Mouse (Mus musculus) embryonic facial prominence, embryonic 13.5 days (tissue): ENCODE data around the gene Cux2. TPM values are rescaled to one million over a fixed set of nuclear protein-coding genes. Genes with fewer than 3 reads are reported as not detected.

Experiments
- ATAC-seq: fragments of 200-750 bp; cut with Nextera tagmentation; 2 replicates; pipeline ENCODE4 v1.8.0; 2017; ENCODE audit warnings: low read depth; ENCODE audit not compliant: insufficient number of reproducible peaks, insufficient read depth, low FRiP score, low TSS enrichment
- H3K27ac ChIP-seq: fragments of 300-500 bp; sonication (generic); 2 replicates; pipeline ENCODE4 v1.5.1; 2015; ENCODE audit warnings: moderate library complexity, mild to moderate bottlenecking, inconsistent platforms
- H3K27me3 ChIP-seq: fragments of 300-500 bp; sonication (generic); 2 replicates; pipeline ENCODE4 v1.6.1; 2015; ENCODE audit warnings: mild to moderate bottlenecking, inconsistent platforms
- H3K36me3 ChIP-seq: fragments of 300-500 bp; sonication (generic); 2 replicates; pipeline ENCODE4 v1.6.1; 2015; ENCODE audit warnings: mild to moderate bottlenecking, inconsistent platforms
- H3K4me1 ChIP-seq: fragments of 300-500 bp; sonication (generic); 2 replicates; pipeline ENCODE4 v1.6.1; 2015; ENCODE audit warnings: inconsistent platforms
- H3K4me2 ChIP-seq: fragments of 300-500 bp; sonication (generic); 2 replicates; pipeline ENCODE4 v1.6.1; 2015; ENCODE audit warnings: moderate library complexity, mild to moderate bottlenecking, inconsistent platforms
- H3K4me3 ChIP-seq: fragments of 300-500 bp; sonication (generic); 2 replicates; pipeline ENCODE4 v1.5.1; 2015; ENCODE audit warnings: mild to moderate bottlenecking, inconsistent platforms
- H3K9ac ChIP-seq: fragments of 300-500 bp; sonication (generic); 2 replicates; pipeline ENCODE4 v1.6.1; 2015; ENCODE audit warnings: mild to moderate bottlenecking, inconsistent platforms
- H3K9me3 ChIP-seq: fragments of 300-500 bp; sonication (generic); 2 replicates; pipeline ENCODE4 v1.6.1; 2016; ENCODE audit warnings: inconsistent platforms
- WGBS: fragments of 180-500 bp; shearing (Covaris S2); methylation state at CpG from one replicate; pipeline ENCODE4 v1.1.7; 2015; ENCODE audit warnings: mixed read lengths; 5-methylcytosine and 5-hydroxymethylcytosine counted together
- microRNA-seq: library from miRNA; unstranded; fragments of <30 nt; microRNA quantifications from one replicate; pipeline ENCODE4, GENCODE M21; 2016
- polyA plus RNA-seq: library from polyadenylated mRNA; unstranded; fragments of >200 nt; fragmentation: Nextera tagmentation; extraction: Ambion mirVana; gene quantifications from 2 replicates; pipeline ENCODE4 v1.2.1, GENCODE M21; 2015

Gene Cux2
- polyA plus RNA-seq, 1 experiment from 2014 or later, result 4.0 TPM

- Histone ChIP-seq H3K27me3 (no peaks in the 10 kb centered on the region), H3K4me1 (peaks cover 5% of the 10 kb centered on the region; the same call in 1 of the 2 replicates), H3K27ac (0 out of 2 replicates have a peak overlapping the region, but pooled peaks have one; percentile 7), H3K4me3 (no peak overlapping the region), H3K4me2 (no peak overlapping the region), H3K9ac (no peak overlapping the region), H3K36me3 (peaks cover 81% of the 10 kb centered on the region), H3K9me3 (no peaks in the 10 kb centered on the region)
- no peak for ATAC-seq
- whole genome bisulfite sequencing, result 89% methylated on average over 5 of the region's 5 CpGs
These were observed 238.4 kb downstream of the Cux2 start for GRCm38 (mm10) chr5:121811485-121811931.

- H3K4me2 ChIP-seq, result no peak overlapping the region
- H3K9me3 ChIP-seq, result no peaks in the 10 kb centered on the region
- no peak for ATAC-seq
- no peak overlapping the region for H3K9ac ChIP-seq
- no peak overlapping the region for H3K27ac ChIP-seq
- no peak overlapping the region for H3K4me3 ChIP-seq
- peaks cover 79% of the 10 kb centered on the region for H3K36me3 ChIP-seq
- 79% methylated on average over 17 of the region's 17 CpGs for WGBS
- no peaks in the 10 kb centered on the region for H3K27me3 ChIP-seq
- peaks cover 5% of the 10 kb centered on the region; the same call in 1 of the 2 replicates for H3K4me1 ChIP-seq
These were observed 239.4 kb downstream of the Cux2 start for GRCm38 (mm10) chr5:121810331-121811151.

- peaks cover 5% of the 10 kb centered on the region; the same call in 1 of the 2 replicates for H3K4me1 ChIP-seq
- 76% methylated on average over 5 of the region's 5 CpGs for WGBS
- H3K27me3 ChIP-seq, result no peaks in the 10 kb centered on the region
- no peaks in the 10 kb centered on the region for H3K9me3 ChIP-seq
- H3K4me3 ChIP-seq, result no peak overlapping the region
- no peak overlapping the region for H3K27ac ChIP-seq
- no peak overlapping the region for H3K9ac ChIP-seq
- ATAC-seq, result no peak
- H3K4me2 ChIP-seq, result no peak overlapping the region
- H3K36me3 ChIP-seq, result peaks cover 77% of the 10 kb centered on the region
These were observed 240.2 kb downstream of the Cux2 start for GRCm38 (mm10) chr5:121809667-121810224.

- Histone ChIP-seq H3K27me3 (no peaks in the 10 kb centered on the region), H3K9ac (no peak overlapping the region), H3K9me3 (no peaks in the 10 kb centered on the region), H3K4me2 (no peak overlapping the region), H3K27ac (no peak overlapping the region), H3K4me3 (no peak overlapping the region), H3K4me1 (0 out of 2 replicates have a peak, but pooled peaks cover 3% of the 10 kb centered on the region), H3K36me3 (peaks cover 79% of the 10 kb centered on the region)
- no peak for ATAC-seq
- WGBS, result 81% methylated on average over 2 of the region's 2 CpGs
These were observed 241.7 kb downstream of the Cux2 start for GRCm38 (mm10) chr5:121808202-121808601.

- no peak overlapping the region for H3K9ac ChIP-seq
- no peak for ATAC-seq
- H3K4me1 ChIP-seq, result 0 out of 2 replicates have a peak, but pooled peaks cover 3% of the 10 kb centered on the region
- 84% methylated on average over 3 of the region's 3 CpGs for WGBS
- no peaks in the 10 kb centered on the region for H3K27me3 ChIP-seq
- H3K36me3 ChIP-seq, result peaks cover 77% of the 10 kb centered on the region
- no peak overlapping the region for H3K4me2 ChIP-seq
- H3K27ac ChIP-seq, result peak overlapping the region; percentile 16; the same call in 1 of the 2 replicates
- H3K4me3 ChIP-seq, result no peak overlapping the region
- H3K9me3 ChIP-seq, result no peaks in the 10 kb centered on the region
These were observed 242.7 kb downstream of the Cux2 start for GRCm38 (mm10) chr5:121807186-121807585.

Small RNA genes lying within 50 kb of the gene (microRNA-seq; reads per million reads assigned to microRNA genes)
- not detected for gene Mir7031

Other genes with a start within 250 kb of the Cux2 start
- 11.3 and 12.2 TPM in 2 replicates for gene Sh2b3, start 212.5 kb downstream of the Cux2 start, polyA plus RNA-seq
- 36.2 and 41.1 TPM in 2 replicates for gene Pheta1, start 201.1 kb downstream of the Cux2 start, polyA plus RNA-seq
- 31.8 TPM in 1 of 2 replicates, not detected in the other for gene Myl2, start 50.8 kb upstream of the Cux2 start, polyA plus RNA-seq
- gene Ccdc63, start 90.7 kb upstream of the Cux2 start, polyA plus RNA-seq, result not detected in 2 replicates
- gene Ppp1cc, start 108.2 kb upstream of the Cux2 start, polyA plus RNA-seq, result 237 and 249 TPM in 2 replicates
- 8.6 and 10.0 TPM in 2 replicates for gene Hvcn1, start 156.7 kb upstream of the Cux2 start, polyA plus RNA-seq
- gene Tctn1, start 214.4 kb upstream of the Cux2 start, polyA plus RNA-seq, result 5.0 and 8.0 TPM in 2 replicates
- 9.2 TPM in 2 replicates for gene Pptc7, start 234.3 kb upstream of the Cux2 start, polyA plus RNA-seq